Mouse (Mus musculus) NIH3T3 (cell line): ENCODE results near the gene Fyb.

Experiments
- DNase-seq: peaks from one replicate; pipeline ENCODE4 v3.0.0-alpha.2; 2012; ENCODE audit warnings: low read depth

The Fyb gene

GRCm38 (mm10) chr15:6598626-6599025 lies 76.0 kb downstream of the Fyb start:
- DNase-seq, result no peak

DNA sequence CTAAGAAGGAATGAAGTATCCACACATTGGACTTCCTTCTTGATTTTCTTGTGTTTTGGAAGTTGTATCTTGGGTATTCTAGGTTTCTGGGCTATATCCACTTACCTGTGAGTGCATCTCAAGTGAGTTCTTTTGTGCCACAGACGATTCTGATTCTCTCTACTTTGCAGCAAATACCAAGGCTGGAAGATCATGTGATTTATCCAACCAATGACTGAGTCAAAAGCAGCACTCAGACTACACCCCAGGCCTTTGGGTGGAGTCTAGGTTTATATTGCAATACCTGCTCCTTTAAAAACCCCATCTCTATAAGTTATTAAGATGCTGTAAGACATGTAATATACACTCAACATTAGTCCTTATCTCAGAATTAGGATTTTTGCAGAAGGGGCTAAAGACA lies 77.7 kb downstream of the Fyb start:
- no peak for DNase-seq

- DNase-seq, result no peak
Measured at GRCm38 (mm10) chr15:6601330-6601729, 78.7 kb downstream of the Fyb start.

GRCm38 (mm10) chr15:6602003-6602402 lies 79.3 kb downstream of the Fyb start:
- no peak for DNase-seq

DNA sequence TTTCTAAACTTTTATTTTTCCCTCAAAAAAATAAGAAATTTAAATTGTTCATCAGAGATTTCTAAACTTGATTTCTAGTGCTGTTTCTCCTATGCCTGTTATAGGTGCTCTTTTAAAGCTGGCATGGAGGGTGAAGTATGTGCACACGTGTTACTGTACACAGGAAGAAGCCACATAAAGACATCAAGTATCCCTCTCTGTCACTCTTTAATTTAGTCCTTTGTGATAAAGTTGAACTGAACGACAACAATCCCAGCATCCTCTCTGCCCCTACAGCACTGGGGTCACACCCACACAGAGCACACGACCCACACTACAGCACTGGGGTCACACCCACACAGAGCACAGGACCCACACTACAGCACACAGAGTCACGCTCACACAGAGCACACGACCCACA lies 88.0 kb downstream of the Fyb start:
- DNase-seq, result no peak

DNA sequence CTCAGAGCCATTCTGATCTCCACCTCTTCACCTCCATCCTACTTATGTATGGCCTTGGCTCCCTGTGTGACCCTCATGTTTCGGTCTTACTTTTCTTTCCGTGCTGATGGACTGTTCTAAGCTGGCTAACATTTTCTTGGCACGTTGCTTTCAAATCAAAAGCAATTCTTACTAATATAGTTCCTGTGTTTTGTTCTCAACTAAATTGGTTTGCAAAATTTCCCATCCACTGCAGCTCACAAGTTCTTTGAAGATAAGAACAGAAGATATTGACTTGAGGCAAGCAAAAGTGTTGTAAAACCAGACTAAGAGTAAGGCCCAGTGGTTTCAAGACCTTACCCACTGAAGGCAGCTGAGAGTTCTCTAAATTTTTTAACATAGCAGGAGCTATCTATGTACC lies 90.2 kb downstream of the Fyb start:
- DNase-seq, result no peak

DNA sequence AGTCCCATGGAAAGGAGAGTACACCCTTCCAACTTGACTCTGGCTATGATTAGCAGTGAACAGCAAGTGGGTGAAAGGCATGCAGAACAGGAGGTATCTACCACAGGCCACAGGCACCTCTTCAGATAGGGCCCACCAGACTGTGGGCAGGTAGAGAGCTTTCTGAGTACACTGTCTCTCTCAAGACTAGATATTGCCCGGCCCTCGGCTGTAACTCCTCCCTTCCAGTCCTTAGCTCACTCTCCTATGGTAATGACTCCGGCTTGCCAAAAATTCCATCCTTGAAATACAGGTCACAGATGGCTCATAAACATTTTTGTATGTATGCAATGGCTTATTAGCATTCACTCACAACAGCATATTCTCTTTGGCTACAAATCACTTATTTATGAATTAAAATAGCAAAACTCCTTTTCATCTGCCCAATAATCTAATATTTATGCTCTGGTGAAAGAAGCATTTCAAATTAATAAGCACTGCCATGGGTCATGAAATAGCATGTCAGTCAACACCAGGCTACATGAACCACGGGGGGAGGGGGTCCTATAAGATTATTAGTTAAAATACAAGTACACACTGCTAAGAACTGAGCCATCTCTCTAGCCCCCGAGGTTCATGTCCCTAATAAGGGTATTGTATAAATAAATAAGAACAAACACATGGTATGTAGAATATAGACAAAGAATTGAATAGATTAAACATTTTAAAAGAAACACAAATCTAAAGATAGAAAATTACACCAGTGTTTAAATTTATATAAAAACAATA lies 93.9 kb downstream of the Fyb start:
- DNase-seq, result no peak

DNA sequence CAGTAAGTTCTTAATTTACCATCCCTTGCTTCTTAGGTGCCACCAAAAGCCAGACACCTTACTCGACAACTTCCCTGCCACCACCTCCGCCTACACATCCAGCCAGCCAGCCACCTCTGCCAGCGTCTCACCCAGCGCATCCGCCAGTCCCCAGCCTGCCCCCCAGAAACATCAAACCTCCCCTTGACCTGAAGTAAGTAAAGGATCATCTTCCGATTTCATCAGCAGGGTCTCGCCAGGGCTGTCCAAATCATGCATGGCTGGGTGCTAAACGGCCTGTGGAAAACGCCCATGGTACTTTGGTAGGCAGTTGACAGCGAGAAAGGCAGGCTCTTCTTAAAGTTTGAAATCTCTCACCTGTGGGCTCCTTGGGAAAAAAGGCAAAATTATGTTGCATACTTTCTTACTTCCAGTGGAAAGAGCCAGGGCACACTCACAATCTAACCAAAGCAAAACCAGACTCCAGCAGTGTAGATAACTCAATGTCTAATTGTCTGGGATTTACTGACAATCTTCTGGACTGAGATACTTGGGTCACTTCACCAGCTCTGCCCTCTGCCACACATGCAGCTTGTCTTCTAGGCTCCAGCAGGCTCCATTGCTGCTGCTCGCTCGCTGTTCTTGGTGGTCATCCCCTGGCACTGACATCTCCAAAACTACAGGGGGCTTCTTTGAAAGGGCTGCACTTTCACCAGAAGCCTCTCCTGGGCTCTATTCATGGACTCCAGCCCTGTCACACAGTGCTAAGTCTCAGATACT lies 97.1 kb downstream of the Fyb start:
- no peak for DNase-seq

GRCm38 (mm10) chr15:6622512-6622911 lies 99.9 kb downstream of the Fyb start:
- peak; percentile 95 for DNase-seq

- no peak for DNase-seq
Measured at GRCm38 (mm10) chr15:6623529-6624228, 101.0 kb downstream of the Fyb start.

DNA sequence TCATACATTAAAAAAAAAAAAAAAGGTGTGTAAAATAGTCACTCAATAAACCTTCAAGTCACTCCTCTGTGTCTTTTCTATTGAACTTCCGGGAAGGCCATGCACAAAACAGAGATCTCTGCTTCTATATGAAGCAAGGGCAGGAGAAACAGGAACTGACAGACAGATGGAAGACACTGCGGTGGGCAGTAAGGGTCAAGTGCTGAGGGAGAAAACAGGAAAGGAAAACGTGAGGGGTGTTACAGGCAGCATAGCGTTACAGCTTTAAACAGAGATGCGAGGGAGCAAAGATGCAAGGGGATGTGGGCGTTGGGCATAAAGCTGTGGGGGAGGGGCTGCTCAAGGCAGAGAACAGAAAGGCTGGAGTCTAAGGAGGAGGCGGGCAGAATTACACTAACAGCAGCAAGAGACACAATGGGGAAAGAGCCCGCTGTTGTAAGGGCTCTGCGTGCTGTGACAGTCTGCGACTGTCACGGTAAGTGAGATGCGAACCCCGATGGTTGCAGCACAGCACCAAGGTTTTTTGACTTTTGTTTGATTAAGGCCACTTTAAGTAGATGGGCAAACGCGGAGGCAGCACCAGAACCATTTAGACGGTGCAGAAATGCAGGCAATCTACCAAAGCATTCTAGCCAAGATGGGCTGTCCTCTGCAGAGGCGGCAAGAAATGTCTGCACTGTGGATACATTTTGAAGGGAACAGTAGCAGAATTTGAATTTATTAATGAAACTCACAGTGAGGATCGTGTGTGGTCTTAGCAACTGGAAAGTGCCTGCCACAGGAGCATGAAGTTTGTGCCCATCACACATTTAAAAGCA lies 101.9 kb downstream of the Fyb start:
- DNase-seq, result no peak

DNA sequence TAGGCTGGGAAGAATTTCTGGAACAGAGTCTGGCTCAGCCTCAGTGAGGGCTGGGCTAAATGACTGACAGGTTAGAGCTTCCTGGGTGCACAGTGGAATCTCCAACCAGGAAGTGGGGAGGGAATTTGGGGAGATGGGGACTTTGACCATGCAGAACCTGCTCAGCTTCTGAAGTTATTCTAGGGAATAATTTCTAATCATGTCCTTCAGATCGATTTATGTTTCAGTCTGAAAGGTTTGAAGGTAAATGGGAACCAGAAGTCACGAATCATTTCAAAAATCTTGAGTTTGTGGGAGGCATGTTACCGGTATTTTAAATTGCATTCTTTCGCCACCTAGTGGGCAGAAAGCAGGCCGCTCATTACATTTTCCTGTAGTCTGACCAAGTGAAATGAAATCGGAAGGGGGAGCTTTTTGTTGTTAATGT lies 103.0 kb downstream of the Fyb start:
- peak; percentile 86 for DNase-seq

DNA sequence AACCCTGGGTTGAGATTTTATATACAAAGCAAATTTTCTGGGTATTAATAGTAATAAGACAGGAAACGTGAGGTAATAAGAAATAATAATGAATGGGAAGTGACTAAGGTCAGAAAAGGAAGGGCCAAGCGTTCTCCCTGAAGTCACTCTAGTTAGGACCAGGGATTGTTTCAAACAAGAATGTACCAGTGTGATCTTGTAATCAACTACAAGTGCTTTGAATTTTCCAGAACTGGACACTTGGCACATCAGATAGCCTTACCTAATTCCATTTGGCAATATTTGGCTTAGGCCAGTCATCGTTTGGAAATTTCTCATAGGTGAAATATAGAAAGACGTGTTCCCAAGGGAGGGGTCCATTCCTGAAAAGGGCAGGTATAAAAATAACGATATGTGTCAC lies 103.5 kb downstream of the Fyb start:
- DNase-seq, result no peak

GRCm38 (mm10) chr15:6628431-6629077 lies 105.9 kb downstream of the Fyb start:
- DNase-seq, result no peak

- DNase-seq, result no peak
Measured at GRCm38 (mm10) chr15:6629174-6629573, 106.5 kb downstream of the Fyb start.

GRCm38 (mm10) chr15:6635405-6635804 lies 112.8 kb downstream of the Fyb start:
- DNase-seq, result peak; percentile 74

GRCm38 (mm10) chr15:6642223-6642622 lies 119.6 kb downstream of the Fyb start:
- no peak for DNase-seq

GRCm38 (mm10) chr15:6645498-6645897 lies 122.8 kb downstream of the Fyb start:
- DNase-seq, result no peak

- DNase-seq, result no peak
Measured at GRCm38 (mm10) chr15:6647066-6647465, 124.4 kb downstream of the Fyb start.

GRCm38 (mm10) chr15:6648757-6649403 lies 126.2 kb downstream of the Fyb start:
- DNase-seq, result peak; percentile 37

DNA sequence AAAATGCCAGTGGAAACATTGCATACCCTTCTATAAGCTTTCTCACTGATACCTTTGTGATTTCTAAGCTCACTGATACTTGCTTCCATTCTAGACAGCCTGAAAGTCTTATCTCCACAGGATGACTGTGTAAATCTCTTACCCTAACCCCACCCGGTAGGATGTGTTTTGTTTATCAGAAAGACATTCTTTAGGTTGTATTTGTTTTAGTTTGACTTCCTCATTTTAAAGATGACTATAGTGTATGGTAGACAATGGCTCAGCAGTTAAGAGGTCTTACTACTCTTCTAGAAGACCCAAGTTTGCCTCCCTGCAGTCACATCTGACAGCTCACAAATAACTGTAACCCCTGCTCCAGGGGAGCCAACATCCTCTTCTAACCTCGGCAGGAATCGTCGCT lies 130.4 kb downstream of the Fyb start:
- no peak for DNase-seq
